Mouse (Mus musculus): ENCODE results near the gene Agfg1. TPM values are rescaled to one million over a fixed set of nuclear protein-coding genes. Genes with fewer than 3 reads are reported as not detected.

Gene Agfg1
- polyA plus RNA-seq, 1 experiment, result 5.5 TPM

- peaks cover 12% of the 10 kb centered on the region for H3K36me3 ChIP-seq (ENCODE audit: control insufficient read depth)
- H3K4me1 ChIP-seq (ENCODE audit: control insufficient read depth), result peaks cover 99% of the 10 kb centered on the region
- H3K4me3 ChIP-seq (replicated peaks), result peak overlapping the region; percentile 60
- no peaks in the 10 kb centered on the region for H3K27me3 ChIP-seq (ENCODE audit: control insufficient read depth)
- no peaks in the 10 kb centered on the region for H3K9me3 ChIP-seq (ENCODE audit: control insufficient read depth, low read length)
- TF ChIP-seq TAL1 (IDR thresholded peaks at IDR 0.05; ENCODE audit: low read length) (peak; percentile 55; the same call in 1 of the 3 replicates), GATA1 (IDR thresholded peaks at IDR 0.05; ENCODE audit: low read length) (peak; percentile 65; the same call in 1 of the 2 replicates)
Measured at GRCm38 (mm10) chr1:82820179-82820578, 19.1 kb upstream of the Agfg1 start.

GRCm38 (mm10) chr1:82820626-82821186 is 18.6 kb upstream of the Agfg1 start:
- Histone ChIP-seq H3K36me3 (ENCODE audit: control insufficient read depth) (peaks cover 12% of the 10 kb centered on the region), H3K4me3 (replicated peaks) (peak overlapping the region; percentile 60), H3K4me1 (ENCODE audit: control insufficient read depth) (peaks cover 99% of the 10 kb centered on the region), H3K27me3 (ENCODE audit: control insufficient read depth) (no peaks in the 10 kb centered on the region), H3K9me3 (ENCODE audit: control insufficient read depth, low read length) (no peaks in the 10 kb centered on the region)
- TF ChIP-seq GATA1 (IDR thresholded peaks at IDR 0.05; ENCODE audit: low read length), result no peak
- TF ChIP-seq TAL1 (IDR thresholded peaks at IDR 0.05; ENCODE audit: low read length), result no peak

GRCm38 (mm10) chr1:82821846-82822245 is 17.4 kb upstream of the Agfg1 start:
- TF ChIP-seq TAL1 (IDR thresholded peaks at IDR 0.05; ENCODE audit: low read length), result no peak
- TF ChIP-seq GATA1 (IDR thresholded peaks at IDR 0.05; ENCODE audit: low read length), result no peak
- H3K4me3 ChIP-seq (replicated peaks), result no peak overlapping the region
- H3K36me3 ChIP-seq (ENCODE audit: control insufficient read depth), result peaks cover 21% of the 10 kb centered on the region
- no peaks in the 10 kb centered on the region for H3K9me3 ChIP-seq (ENCODE audit: control insufficient read depth, low read length)
- H3K4me1 ChIP-seq (ENCODE audit: control insufficient read depth), result peaks cover 99% of the 10 kb centered on the region
- H3K27me3 ChIP-seq (ENCODE audit: control insufficient read depth), result no peaks in the 10 kb centered on the region

GRCm38 (mm10) chr1:82824147-82824546 is 15.1 kb upstream of the Agfg1 start:
- Histone ChIP-seq H3K4me1 (ENCODE audit: control insufficient read depth) (peaks cover 97% of the 10 kb centered on the region), H3K36me3 (ENCODE audit: control insufficient read depth) (peaks cover 38% of the 10 kb centered on the region), H3K27me3 (ENCODE audit: control insufficient read depth) (no peaks in the 10 kb centered on the region), H3K9me3 (ENCODE audit: control insufficient read depth, low read length) (no peaks in the 10 kb centered on the region), H3K4me3 (replicated peaks) (peak overlapping the region; percentile 40)
- TF ChIP-seq GATA1 (IDR thresholded peaks at IDR 0.05; ENCODE audit: low read length) (no peak), TAL1 (IDR thresholded peaks at IDR 0.05; ENCODE audit: low read length) (no peak)

- Histone ChIP-seq H3K36me3 (ENCODE audit: control insufficient read depth) (peaks cover 43% of the 10 kb centered on the region), H3K4me3 (replicated peaks) (peak overlapping the region; percentile 52), H3K27me3 (ENCODE audit: control insufficient read depth) (no peaks in the 10 kb centered on the region), H3K4me1 (ENCODE audit: control insufficient read depth) (peaks cover 96% of the 10 kb centered on the region), H3K9me3 (ENCODE audit: control insufficient read depth, low read length) (no peaks in the 10 kb centered on the region)
- TF ChIP-seq TAL1 (IDR thresholded peaks at IDR 0.05; ENCODE audit: low read length) (peak; percentile 98), GATA1 (IDR thresholded peaks at IDR 0.05; ENCODE audit: low read length) (peak; percentile 97)
Measured at GRCm38 (mm10) chr1:82825256-82825655, 14.0 kb upstream of the Agfg1 start.

GRCm38 (mm10) chr1:82825783-82826182 is 13.5 kb upstream of the Agfg1 start:
- TF ChIP-seq TAL1 (IDR thresholded peaks at IDR 0.05; ENCODE audit: low read length), result no peak
- TF ChIP-seq GATA1 (IDR thresholded peaks at IDR 0.05; ENCODE audit: low read length), result no peak
- peak overlapping the region; percentile 52 for H3K4me3 ChIP-seq (replicated peaks)
- peaks cover 93% of the 10 kb centered on the region for H3K4me1 ChIP-seq (ENCODE audit: control insufficient read depth)
- H3K9me3 ChIP-seq (ENCODE audit: control insufficient read depth, low read length), result no peaks in the 10 kb centered on the region
- H3K36me3 ChIP-seq (ENCODE audit: control insufficient read depth), result peaks cover 43% of the 10 kb centered on the region
- no peaks in the 10 kb centered on the region for H3K27me3 ChIP-seq (ENCODE audit: control insufficient read depth)

GRCm38 (mm10) chr1:82826911-82827310 is 12.4 kb upstream of the Agfg1 start:
- TF ChIP-seq GATA1 (IDR thresholded peaks at IDR 0.05; ENCODE audit: low read length), result no peak
- TF ChIP-seq TAL1 (IDR thresholded peaks at IDR 0.05; ENCODE audit: low read length), result no peak
- H3K4me1 ChIP-seq (ENCODE audit: control insufficient read depth), result peaks cover 95% of the 10 kb centered on the region
- H3K27me3 ChIP-seq (ENCODE audit: control insufficient read depth), result no peaks in the 10 kb centered on the region
- no peak overlapping the region for H3K4me3 ChIP-seq (replicated peaks)
- H3K36me3 ChIP-seq (ENCODE audit: control insufficient read depth), result peaks cover 47% of the 10 kb centered on the region
- no peaks in the 10 kb centered on the region for H3K9me3 ChIP-seq (ENCODE audit: control insufficient read depth, low read length)

GRCm38 (mm10) chr1:82830771-82831170 is 8.5 kb upstream of the Agfg1 start:
- H3K4me1 ChIP-seq (ENCODE audit: control insufficient read depth), result peaks cover 95% of the 10 kb centered on the region
- H3K36me3 ChIP-seq (ENCODE audit: control insufficient read depth), result peaks cover 69% of the 10 kb centered on the region
- TF ChIP-seq GATA1 (IDR thresholded peaks at IDR 0.05; ENCODE audit: low read length), result no peak
- TF ChIP-seq TAL1 (IDR thresholded peaks at IDR 0.05; ENCODE audit: low read length), result no peak
- no peak overlapping the region for H3K4me3 ChIP-seq (replicated peaks)
- no peaks in the 10 kb centered on the region for H3K27me3 ChIP-seq (ENCODE audit: control insufficient read depth)
- H3K9me3 ChIP-seq (ENCODE audit: control insufficient read depth, low read length), result peaks cover 3% of the 10 kb centered on the region

GRCm38 (mm10) chr1:82831547-82832240 is 7.6 kb upstream of the Agfg1 start:
- Histone ChIP-seq H3K36me3 (ENCODE audit: control insufficient read depth) (peaks cover 61% of the 10 kb centered on the region), H3K4me1 (ENCODE audit: control insufficient read depth) (peaks cover 95% of the 10 kb centered on the region), H3K4me3 (replicated peaks) (no peak overlapping the region), H3K27me3 (ENCODE audit: control insufficient read depth) (no peaks in the 10 kb centered on the region), H3K9me3 (ENCODE audit: control insufficient read depth, low read length) (peaks cover 3% of the 10 kb centered on the region)
- TF ChIP-seq TAL1 (IDR thresholded peaks at IDR 0.05; ENCODE audit: low read length), result no peak
- TF ChIP-seq GATA1 (IDR thresholded peaks at IDR 0.05; ENCODE audit: low read length), result no peak
